Mouse (Mus musculus) cortical plate, adult 2 months (tissue): ENCODE measurements around the gene Fgd3.

Experiments used
- CTCF ChIP-seq: fragments of 200-500 bp; IDR thresholded peaks from 2 replicates; pipeline ENCODE4 v1.5.1; 2011; ENCODE audit warnings: mild to moderate bottlenecking, control low read depth, low read length; ENCODE audit not compliant: insufficient read depth; ENCODE audit errors: extremely low read depth
- POLR2A ChIP-seq: fragments of 200-500 bp; IDR thresholded peaks from 2 replicates; pipeline ENCODE4 v1.6.1; 2011; ENCODE audit warnings: mild to moderate bottlenecking, low read length, control low read depth; ENCODE audit not compliant: insufficient read depth; ENCODE audit errors: extremely low read depth

- TF ChIP-seq POLR2A (no peak), CTCF (no peak)
Measured at GRCm38 (mm10) chr13:49215128-49215503, 105.0 kb downstream of the Fgd3 start.
